Mouse (Mus musculus): ENCODE measurements around the gene Olfr582.

Olfr582 gene

GRCm38 (mm10) chr7:103037724-103038123, at the start of gene Olfr582:
Gene Olfr582 (plus strand): TSS chr7:103038024.
- DNase-seq = no peak

GRCm38 (mm10) chr7:102989224-102989623, 48.6 kb upstream of the Olfr582 start, which contains the start of gene Olfr578:
Gene Olfr578 (minus strand): TSS chr7:102989324.
- DNase-seq = no peak

- no peak for DNase-seq
Observed at GRCm38 (mm10) chr7:103051000-103051399, 13.2 kb downstream of the Olfr582 start, which contains the start of gene Olfr583. Gene Olfr583 (plus strand): TSS chr7:103051300.

GRCm38 (mm10) chr7:103081585-103081984, 43.8 kb downstream of the Olfr582 start, which contains the start of gene Olfr584:
Gene Olfr584 (plus strand): TSS chr7:103081885.
- no peak for DNase-seq

Measured in cerebellum, postnatal 10 days (tissue).